Mouse (Mus musculus) neural tube, embryonic 15.5 days (tissue): ENCODE measurements around the gene Ntan1. TPM values are rescaled to one million over a fixed set of nuclear protein-coding genes. Genes with fewer than 3 reads are reported as not detected.

Source experiments
- ATAC-seq: fragments of 200-750 bp; cut with Nextera tagmentation; 2 replicates; pipeline ENCODE4 v1.8.0; 2017; ENCODE audit warnings: mild to moderate bottlenecking, moderate TSS enrichment, moderate library complexity; ENCODE audit not compliant: low FRiP score
- H3K27ac ChIP-seq: fragments of 300-500 bp; sonication (generic); replicated peaks from 2 replicates; pipeline ENCODE4 v1.5.1; 2015; ENCODE audit warnings: mild to moderate bottlenecking, inconsistent platforms
- H3K27me3 ChIP-seq: fragments of 300-500 bp; sonication (generic); replicated peaks from 2 replicates; pipeline ENCODE4 v1.6.1; 2015; ENCODE audit warnings: inconsistent platforms
- H3K36me3 ChIP-seq: fragments of 300-500 bp; sonication (generic); 2 replicates; pipeline ENCODE4 v1.6.1; 2015; ENCODE audit warnings: inconsistent platforms
- H3K4me1 ChIP-seq: fragments of 300-500 bp; sonication (generic); 2 replicates; pipeline ENCODE4 v1.6.1; 2015; ENCODE audit warnings: inconsistent platforms
- H3K4me2 ChIP-seq: fragments of 300-500 bp; sonication (generic); 2 replicates; pipeline ENCODE4 v1.6.1; 2015; ENCODE audit warnings: inconsistent platforms, mild to moderate bottlenecking, moderate library complexity
- H3K4me3 ChIP-seq: fragments of 300-500 bp; sonication (generic); replicated peaks from 2 replicates; pipeline ENCODE4 v1.5.1; 2015; ENCODE audit warnings: mild to moderate bottlenecking, inconsistent platforms
- H3K9ac ChIP-seq: fragments of 300-500 bp; sonication (generic); replicated peaks from 2 replicates; pipeline ENCODE4 v1.6.1; 2015; ENCODE audit warnings: mild to moderate bottlenecking, inconsistent platforms
- H3K9me3 ChIP-seq: fragments of 300-500 bp; sonication (generic); replicated peaks from 2 replicates; pipeline ENCODE4 v1.6.1; 2016; ENCODE audit warnings: inconsistent platforms
- WGBS: fragments of 180-500 bp; shearing (Covaris S2); methylation state at CpG from one replicate; pipeline ENCODE4 v1.1.7; 2015; ENCODE audit warnings: mixed read lengths; 5-methylcytosine and 5-hydroxymethylcytosine counted together
- polyA plus RNA-seq: library from polyadenylated mRNA; unstranded; fragments of >200 nt; fragmentation: Nextera tagmentation; extraction: Ambion mirVana; gene quantifications from 2 replicates; pipeline ENCODE4 v1.2.1, GENCODE M21; 2015

The Ntan1 gene
- polyA plus RNA-seq, 1 experiment from 2014 or later = 223 TPM

DNA sequence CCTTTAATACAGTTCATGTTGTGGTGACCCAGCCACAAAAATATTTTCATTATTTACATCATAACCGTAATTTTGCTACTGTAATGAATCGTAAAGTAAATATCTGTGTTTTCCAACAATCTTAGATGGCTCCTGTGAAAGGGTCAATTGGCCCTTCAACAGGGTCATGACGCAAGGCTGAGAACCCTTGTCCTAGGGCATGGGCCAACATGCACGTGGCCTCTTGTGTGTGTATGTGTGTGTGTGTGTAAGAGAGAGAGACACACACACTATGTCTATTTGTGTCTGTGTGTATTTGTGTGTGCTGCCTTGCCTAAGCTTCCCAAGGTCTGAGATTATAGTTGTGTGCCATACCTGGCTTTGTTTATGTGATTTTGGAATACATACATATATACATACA, 11.0 kb upstream of the Ntan1 start:
- no peak overlapping the region for H3K4me3 ChIP-seq
- H3K36me3 ChIP-seq = peaks cover 90% of the 10 kb centered on the region
- no peak for ATAC-seq
- no peaks in the 10 kb centered on the region for H3K4me1 ChIP-seq
- WGBS = 93% methylated on average over 4 of the region's 4 CpGs
- H3K4me2 ChIP-seq = no peak overlapping the region
- H3K9ac ChIP-seq = no peak overlapping the region
- no peak overlapping the region for H3K27ac ChIP-seq
- no peaks in the 10 kb centered on the region for H3K9me3 ChIP-seq
- H3K27me3 ChIP-seq = no peaks in the 10 kb centered on the region

- H3K27me3 ChIP-seq = no peaks in the 10 kb centered on the region
- WGBS = 96% methylated on average over 7 of the region's 7 CpGs
Measured at GRCm38 (mm10) chr16:13808410-13808809, 10.2 kb upstream of the Ntan1 start.

DNA sequence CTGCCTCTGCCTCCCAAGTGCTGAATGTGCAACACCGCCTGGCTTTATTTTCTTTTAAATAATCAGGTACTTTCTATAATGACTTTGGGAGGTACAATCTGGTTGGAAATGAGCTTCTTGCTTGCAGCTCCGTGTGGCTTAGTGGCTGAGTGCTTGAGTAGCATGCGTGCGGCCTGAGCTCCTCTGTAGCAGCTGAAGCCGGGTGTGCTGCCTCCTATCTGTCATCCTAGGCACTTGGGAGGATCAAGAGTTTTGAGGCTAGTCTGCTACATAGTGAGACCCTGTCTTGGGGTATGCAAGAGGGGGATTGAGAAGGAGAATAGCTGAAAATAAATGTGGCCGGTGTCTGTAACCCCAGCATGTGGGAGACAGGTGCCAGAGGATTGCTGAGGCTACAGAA, 6.5 kb upstream of the Ntan1 start:
- Histone ChIP-seq H3K9me3 (no peaks in the 10 kb centered on the region), H3K36me3 (peaks cover 76% of the 10 kb centered on the region), H3K4me3 (no peak overlapping the region), H3K9ac (no peak overlapping the region), H3K27me3 (no peaks in the 10 kb centered on the region), H3K4me2 (no peak overlapping the region), H3K4me1 (no peaks in the 10 kb centered on the region), H3K27ac (no peak overlapping the region)
- no peak for ATAC-seq
- WGBS = 92% methylated on average over 6 of the region's 6 CpGs

More at GRCm38 (mm10) chr16:13808410-13808809, 10.2 kb upstream of the Ntan1 start:
- H3K36me3 ChIP-seq = peaks cover 93% of the 10 kb centered on the region
- no peaks in the 10 kb centered on the region for H3K4me1 ChIP-seq
- H3K9me3 ChIP-seq = no peaks in the 10 kb centered on the region
- ATAC-seq = no peak
- no peak overlapping the region for H3K27ac ChIP-seq
- H3K9ac ChIP-seq = no peak overlapping the region
- no peak overlapping the region for H3K4me2 ChIP-seq
- no peak overlapping the region for H3K4me3 ChIP-seq

DNA sequence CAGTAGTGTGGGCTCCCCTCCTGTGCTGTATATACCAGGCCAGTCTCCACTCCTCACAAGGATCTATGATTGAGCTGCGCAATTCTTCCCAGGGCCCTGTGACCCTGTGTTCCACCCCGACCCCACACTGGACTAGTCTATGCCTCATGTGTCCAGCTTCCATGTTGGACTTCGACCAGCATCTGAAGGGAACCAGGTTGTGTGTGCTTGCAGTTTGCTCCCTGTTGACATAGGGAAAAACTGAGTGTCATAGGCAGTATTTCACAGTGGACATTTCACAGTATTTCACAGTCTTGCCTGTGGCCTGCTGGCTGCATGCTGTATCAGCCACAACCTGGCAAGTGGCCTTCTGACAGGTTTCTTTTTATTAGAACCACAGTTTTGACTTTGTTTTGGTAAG, 5.4 kb upstream of the Ntan1 start:
- Histone ChIP-seq H3K36me3 (peaks cover 68% of the 10 kb centered on the region), H3K27me3 (no peaks in the 10 kb centered on the region), H3K4me1 (peaks cover 6% of the 10 kb centered on the region), H3K4me2 (no peak overlapping the region), H3K4me3 (no peak overlapping the region), H3K27ac (no peak overlapping the region), H3K9me3 (no peaks in the 10 kb centered on the region), H3K9ac (no peak overlapping the region)
- 96% methylated on average over 3 of the region's 3 CpGs for WGBS
- no peak for ATAC-seq

GRCm38 (mm10) chr16:13819394-13819743, 724 bp downstream of the Ntan1 start:
- Histone ChIP-seq H3K4me1 (peaks cover 33% of the 10 kb centered on the region), H3K27me3 (no peaks in the 10 kb centered on the region), H3K27ac (peak overlapping the region; percentile 97), H3K4me3 (peak overlapping the region; percentile 88), H3K36me3 (peaks cover 12% of the 10 kb centered on the region), H3K9ac (peak overlapping the region; percentile 91), H3K9me3 (no peaks in the 10 kb centered on the region), H3K4me2 (peak overlapping the region; percentile 71)
- peak; percentile 45; the same call in 1 of the 2 replicates for ATAC-seq
- WGBS = under 1% methylated on average over 36 of the region's 36 CpGs

DNA sequence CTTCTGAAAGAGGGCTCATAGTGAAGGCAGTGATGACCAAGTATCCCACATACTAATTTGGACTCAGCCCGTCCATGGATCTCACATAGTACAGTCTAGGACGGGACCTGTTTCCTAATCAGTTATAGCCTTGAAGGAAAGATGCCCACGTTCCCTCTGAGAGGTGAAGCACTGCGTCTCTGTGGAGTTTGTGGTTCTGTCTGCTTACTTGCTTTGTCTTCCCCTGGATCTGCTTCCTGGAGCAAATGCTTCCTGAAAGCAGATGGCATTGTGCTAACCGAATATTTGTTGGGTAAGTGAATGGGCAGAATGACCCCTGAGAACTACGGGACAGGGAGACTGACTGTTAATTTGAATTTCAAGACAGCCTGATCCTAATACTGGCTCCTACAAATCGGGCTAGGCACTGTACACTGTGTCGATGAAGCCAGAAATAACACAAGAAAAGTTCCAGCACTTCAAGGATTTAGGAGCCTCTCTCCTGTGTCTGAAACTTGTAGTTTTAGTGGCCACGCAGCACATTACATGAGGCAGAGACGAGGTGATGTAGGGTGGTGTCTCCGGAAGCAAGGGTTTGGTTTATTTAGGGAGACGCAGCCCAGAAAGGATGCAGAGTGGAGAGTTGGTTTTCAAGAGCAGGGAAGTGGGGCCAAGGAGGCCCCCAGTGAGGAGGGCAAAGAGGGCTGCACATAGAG, 1.3 kb downstream of the Ntan1 start:
- ATAC-seq = peak; percentile 0; the same call in 1 of the 2 replicates

GRCm38 (mm10) chr16:13820771-13821170, 2.1 kb downstream of the Ntan1 start:
- H3K9ac ChIP-seq = no peak overlapping the region
- H3K27ac ChIP-seq = no peak overlapping the region
- 95% methylated on average over 5 of the region's 5 CpGs for WGBS
- peaks cover 33% of the 10 kb centered on the region for H3K4me1 ChIP-seq
- H3K36me3 ChIP-seq = 0 out of 2 replicates have a peak, but pooled peaks cover 3% of the 10 kb centered on the region
- no peaks in the 10 kb centered on the region for H3K27me3 ChIP-seq
- H3K4me3 ChIP-seq = peak overlapping the region; percentile 88; the same call in 1 of the 2 replicates
- peak overlapping the region; percentile 71 for H3K4me2 ChIP-seq
- no peak for ATAC-seq
- H3K9me3 ChIP-seq = no peaks in the 10 kb centered on the region

More for the DNA sequence above, 1.3 kb downstream of the Ntan1 start:
- 35% methylated on average over 12 of the region's 12 CpGs for WGBS
- Histone ChIP-seq H3K4me3 (peak overlapping the region; percentile 88), H3K9ac (peak overlapping the region; percentile 91), H3K4me2 (peak overlapping the region; percentile 71), H3K36me3 (peaks cover 6% of the 10 kb centered on the region), H3K27ac (peak overlapping the region; percentile 97), H3K27me3 (no peaks in the 10 kb centered on the region), H3K9me3 (no peaks in the 10 kb centered on the region), H3K4me1 (peaks cover 33% of the 10 kb centered on the region)

GRCm38 (mm10) chr16:13825781-13826490, 7.3 kb downstream of the Ntan1 start:
- Histone ChIP-seq H3K4me3 (no peak overlapping the region), H3K9ac (no peak overlapping the region), H3K4me2 (no peak overlapping the region), H3K27me3 (no peaks in the 10 kb centered on the region), H3K9me3 (no peaks in the 10 kb centered on the region), H3K36me3 (peaks cover 43% of the 10 kb centered on the region), H3K4me1 (peaks cover 11% of the 10 kb centered on the region), H3K27ac (no peak overlapping the region)
- no peak for ATAC-seq
- WGBS = 82% methylated on average over 7 of the region's 7 CpGs

DNA sequence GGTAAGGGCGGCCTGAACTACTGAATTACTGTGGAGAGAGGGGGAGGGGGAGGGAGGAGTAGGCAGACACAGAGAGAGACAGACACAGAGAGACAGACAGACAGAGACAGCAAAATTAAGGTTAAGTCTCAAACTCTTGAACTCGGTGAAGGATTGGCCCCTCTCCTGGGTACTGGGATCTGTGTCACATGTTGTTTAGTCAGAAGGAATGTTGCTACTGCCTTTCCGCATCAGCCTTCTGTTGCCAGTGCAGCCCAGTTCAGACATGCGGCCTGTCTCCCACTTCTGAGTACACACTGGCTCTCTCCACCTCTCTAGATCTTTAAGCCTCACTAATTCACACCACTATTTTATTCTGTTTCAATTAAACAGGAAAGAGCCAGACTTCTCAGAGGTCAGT, 7.9 kb downstream of the Ntan1 start:
- H3K9me3 ChIP-seq = no peaks in the 10 kb centered on the region
- no peak overlapping the region for H3K9ac ChIP-seq
- ATAC-seq = no peak
- no peak overlapping the region for H3K4me3 ChIP-seq
- peaks cover 8% of the 10 kb centered on the region for H3K4me1 ChIP-seq
- 93% methylated on average over 4 of the region's 4 CpGs for WGBS
- no peaks in the 10 kb centered on the region for H3K27me3 ChIP-seq
- no peak overlapping the region for H3K4me2 ChIP-seq
- H3K36me3 ChIP-seq = peaks cover 49% of the 10 kb centered on the region
- no peak overlapping the region for H3K27ac ChIP-seq

- no peaks in the 10 kb centered on the region for H3K4me1 ChIP-seq
- no peak overlapping the region for H3K4me3 ChIP-seq
- WGBS = 89% methylated on average over 10 of the region's 10 CpGs
Measured at GRCm38 (mm10) chr16:13830444-13830843, 11.8 kb downstream of the Ntan1 start.

DNA sequence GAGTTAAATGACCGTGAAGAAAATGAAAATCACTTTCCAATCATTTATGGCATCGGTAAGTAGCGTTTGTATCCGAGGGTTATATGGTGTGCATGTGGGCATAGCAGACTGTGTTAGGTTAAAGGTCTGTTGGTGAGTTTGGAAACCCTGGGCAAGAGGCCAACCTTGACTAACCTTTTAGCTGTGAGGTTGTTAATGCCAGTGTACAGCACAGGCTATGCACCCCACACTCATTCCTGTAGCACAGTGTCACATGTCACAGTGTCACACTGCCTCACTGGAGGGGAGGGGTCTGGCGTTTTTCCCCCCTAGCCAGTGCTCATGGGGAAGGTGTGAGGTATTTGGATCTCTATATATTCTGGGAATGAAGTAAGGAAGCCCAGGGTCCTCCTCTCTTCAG, 13.0 kb downstream of the Ntan1 start:
- Histone ChIP-seq H3K9me3 (no peaks in the 10 kb centered on the region), H3K9ac (no peak overlapping the region), H3K27ac (no peak overlapping the region), H3K4me2 (no peak overlapping the region), H3K36me3 (peaks cover 93% of the 10 kb centered on the region), H3K4me1 (no peaks in the 10 kb centered on the region), H3K4me3 (no peak overlapping the region), H3K27me3 (no peaks in the 10 kb centered on the region)
- 87% methylated on average over 5 of the region's 5 CpGs for WGBS
- ATAC-seq = no peak

More at GRCm38 (mm10) chr16:13830444-13830843, 11.8 kb downstream of the Ntan1 start:
- H3K36me3 ChIP-seq = peaks cover 83% of the 10 kb centered on the region
- no peak overlapping the region for H3K27ac ChIP-seq
- H3K27me3 ChIP-seq = no peaks in the 10 kb centered on the region
- H3K4me2 ChIP-seq = no peak overlapping the region
- H3K9ac ChIP-seq = no peak overlapping the region
- ATAC-seq = no peak
- no peaks in the 10 kb centered on the region for H3K9me3 ChIP-seq

DNA sequence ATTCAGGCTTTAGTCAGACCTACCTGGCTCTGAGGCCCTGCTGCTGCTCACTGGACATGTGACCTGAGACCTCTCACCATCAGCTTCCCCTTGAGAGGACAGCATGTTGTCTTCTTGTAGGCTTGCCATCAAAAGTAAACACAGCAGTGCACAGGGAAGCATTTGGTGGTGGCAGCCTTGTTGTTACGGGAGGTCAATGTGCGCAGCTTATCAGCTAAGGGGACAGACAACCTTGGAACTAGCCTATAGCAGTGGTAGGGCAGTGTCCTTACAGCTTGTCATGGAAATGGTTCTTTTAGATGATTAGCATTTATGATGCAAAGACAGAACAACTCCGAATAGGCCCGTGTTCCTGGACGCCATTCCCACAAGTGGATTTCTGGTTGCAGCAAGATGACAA, 15.7 kb downstream of the Ntan1 start:
- no peaks in the 10 kb centered on the region for H3K9me3 ChIP-seq
- no peak overlapping the region for H3K4me2 ChIP-seq
- no peak overlapping the region for H3K27ac ChIP-seq
- no peak overlapping the region for H3K4me3 ChIP-seq
- H3K9ac ChIP-seq = no peak overlapping the region
- no peak for ATAC-seq
- WGBS = 96% methylated on average over 5 of the region's 5 CpGs
- H3K27me3 ChIP-seq = no peaks in the 10 kb centered on the region
- H3K36me3 ChIP-seq = peaks cover 95% of the 10 kb centered on the region
- H3K4me1 ChIP-seq = no peaks in the 10 kb centered on the region
